Mouse (Mus musculus) lung, postnatal 0 days (tissue): ENCODE measurements at regions not wholly inside any gene's neighbourhood (a gene's known extent, or its start where the extent isn't known, plus 50 kb on each side); places are given as distances from the start of the nearest gene placed in this dataset.
"Not testable (repeated sequence)": the region's sequence is repeated elsewhere in the genome, so short reads cannot be mapped to it uniquely, and the experiment has no call there.

Experiments
- ATAC-seq: fragments of 200-750 bp; cut with Nextera tagmentation; 2 replicates; pipeline ENCODE4 v1.8.0; 2017; ENCODE audit warnings: moderate library complexity
- DNase-seq: peaks from one replicate; pipeline ENCODE4 v3.0.0-alpha.2; 2016; ENCODE audit warnings: low spot score
- H3K27ac ChIP-seq: fragments of 300-500 bp; sonication (generic); 2 replicates; pipeline ENCODE4 v1.5.1; 2014; ENCODE audit warnings: antibody characterized with exemption, mild to moderate bottlenecking, low read length, mixed read lengths
- H3K27me3 ChIP-seq: fragments of 300-500 bp; sonication (generic); replicated peaks from 2 replicates; pipeline ENCODE4 v1.6.1; 2014; ENCODE audit warnings: low read length, mixed read lengths; ENCODE audit not compliant: insufficient read depth
- H3K36me3 ChIP-seq: fragments of 300-500 bp; sonication (generic); 2 replicates; pipeline ENCODE4 v1.6.1; 2014; ENCODE audit warnings: low read length, mixed read lengths; ENCODE audit not compliant: insufficient read depth
- H3K4me1 ChIP-seq: fragments of 300-500 bp; sonication (generic); 2 replicates; pipeline ENCODE4 v1.6.1; 2014; ENCODE audit warnings: antibody characterized with exemption, low read depth, low read length, mixed read lengths; ENCODE audit not compliant: insufficient read depth
- H3K4me2 ChIP-seq: fragments of 300-500 bp; sonication (generic); replicated peaks from 2 replicates; pipeline ENCODE4 v1.6.1; 2014; ENCODE audit warnings: low read depth, mild to moderate bottlenecking, low read length, moderate library complexity, mixed read lengths
- H3K4me3 ChIP-seq: fragments of 300-500 bp; sonication (generic); 2 replicates; pipeline ENCODE4 v1.5.1; 2014; ENCODE audit warnings: low read depth, low read length
- H3K9ac ChIP-seq: fragments of 300-500 bp; sonication (generic); replicated peaks from 2 replicates; pipeline ENCODE4 v1.6.1; 2014; ENCODE audit warnings: low read depth, mild to moderate bottlenecking
- H3K9me3 ChIP-seq: fragments of 300-500 bp; sonication (generic); 2 replicates; pipeline ENCODE4 v1.6.1; 2016; ENCODE audit warnings: low read length, mixed read lengths
- CTCF ChIP-seq: IDR thresholded peaks from 2 replicates; pipeline ENCODE4 v1.5.1; 2016; ENCODE audit warnings: antibody characterized with exemption, mild to moderate bottlenecking
- EP300 ChIP-seq: IDR thresholded peaks from 2 replicates; pipeline ENCODE4 v1.6.1; 2016; ENCODE audit warnings: antibody characterized with exemption, mild to moderate bottlenecking, control low read depth
- WGBS: fragments of 180-500 bp; shearing (Covaris S2); extraction: QIAGEN DNeasy Blood & Tissue Kit; methylation state at CpG from one replicate; pipeline ENCODE4 v1.1.7; 2014; 5-methylcytosine and 5-hydroxymethylcytosine counted together

DNA sequence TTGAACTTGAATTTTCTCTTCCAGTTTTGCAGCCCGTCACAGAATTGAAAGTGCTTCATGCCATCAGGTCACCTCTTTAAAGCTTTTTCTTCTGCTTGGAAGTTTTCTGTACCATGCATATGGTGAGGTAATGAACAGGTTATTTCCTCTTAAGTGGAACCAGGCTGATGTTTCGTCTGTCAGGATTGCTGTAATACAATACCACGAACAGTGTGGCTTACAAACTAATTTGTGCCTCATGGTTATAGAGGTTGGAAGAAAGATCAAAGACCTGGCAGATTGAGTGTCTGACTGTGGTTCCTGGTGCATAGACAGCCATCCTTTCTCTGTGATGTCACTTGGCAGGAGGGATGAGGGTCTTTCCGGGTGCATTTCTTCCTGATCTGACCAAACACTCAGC, 225.6 kb downstream of the Nucb2 start:
- Histone ChIP-seq H3K9ac (no peak overlapping the region), H3K27me3 (no peaks in the 10 kb centered on the region), H3K9me3 (no peaks in the 10 kb centered on the region), H3K27ac (no peak overlapping the region), H3K4me3 (no peak overlapping the region), H3K4me2 (no peak overlapping the region), H3K4me1 (no peaks in the 10 kb centered on the region), H3K36me3 (no peaks in the 10 kb centered on the region)
- ATAC-seq = no peak
- no peak for DNase-seq
- 71% methylated on average over 4 of the region's 4 CpGs for WGBS
- no peak for TF ChIP-seq EP300
- TF ChIP-seq CTCF = no peak

DNA sequence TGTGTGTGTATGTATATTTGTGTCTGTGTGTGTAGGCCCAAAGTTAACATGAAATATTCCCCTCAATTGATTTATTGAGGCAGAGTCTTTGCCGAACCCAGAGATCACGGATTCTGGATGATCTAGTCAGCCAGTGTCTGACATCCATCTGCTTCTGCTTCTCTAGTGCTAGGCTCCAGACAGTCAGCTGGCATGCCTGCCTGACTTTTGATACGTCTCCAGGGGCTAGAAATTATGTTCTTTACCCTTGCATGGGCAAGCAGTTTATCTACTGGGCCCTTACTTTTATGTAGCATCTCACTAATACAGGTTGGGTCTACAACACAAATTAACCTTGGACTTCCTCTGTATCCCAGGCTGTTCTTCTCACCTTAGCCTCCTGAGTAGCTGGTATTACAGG, 231.5 kb downstream of the Nucb2 start:
- Histone ChIP-seq H3K27ac (no peak overlapping the region), H3K9ac (no peak overlapping the region), H3K4me2 (no peak overlapping the region), H3K27me3 (no peaks in the 10 kb centered on the region), H3K4me1 (no peaks in the 10 kb centered on the region), H3K36me3 (no peaks in the 10 kb centered on the region), H3K9me3 (no peaks in the 10 kb centered on the region), H3K4me3 (no peak overlapping the region)
- WGBS = 78% methylated on average over 3 of the region's 3 CpGs
- ATAC-seq (no peak), DNase-seq (no peak)
- TF ChIP-seq CTCF (no peak), EP300 (no peak)

DNA sequence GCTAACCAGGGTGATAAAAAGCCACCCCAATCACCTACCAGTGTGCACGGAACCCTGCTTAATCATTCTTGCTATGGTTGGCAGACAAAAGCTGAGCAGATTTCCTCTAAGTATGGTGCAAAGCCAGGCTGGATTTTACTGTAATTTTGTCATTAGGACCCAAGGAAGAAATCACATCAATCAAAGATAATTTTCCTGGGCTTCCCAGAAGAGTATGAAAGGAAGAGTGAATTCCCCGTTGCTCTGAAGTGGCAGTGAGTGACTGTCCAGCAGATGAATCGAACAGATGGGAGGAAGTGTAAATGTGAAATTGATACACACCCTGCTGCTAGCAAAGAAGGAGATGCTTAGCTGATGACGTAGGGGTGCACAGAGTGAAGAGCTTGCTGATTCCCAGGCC, 232.2 kb downstream of the Nucb2 start:
- no peak overlapping the region for H3K9ac ChIP-seq
- no peak for TF ChIP-seq CTCF
- no peak for TF ChIP-seq EP300

DNA sequence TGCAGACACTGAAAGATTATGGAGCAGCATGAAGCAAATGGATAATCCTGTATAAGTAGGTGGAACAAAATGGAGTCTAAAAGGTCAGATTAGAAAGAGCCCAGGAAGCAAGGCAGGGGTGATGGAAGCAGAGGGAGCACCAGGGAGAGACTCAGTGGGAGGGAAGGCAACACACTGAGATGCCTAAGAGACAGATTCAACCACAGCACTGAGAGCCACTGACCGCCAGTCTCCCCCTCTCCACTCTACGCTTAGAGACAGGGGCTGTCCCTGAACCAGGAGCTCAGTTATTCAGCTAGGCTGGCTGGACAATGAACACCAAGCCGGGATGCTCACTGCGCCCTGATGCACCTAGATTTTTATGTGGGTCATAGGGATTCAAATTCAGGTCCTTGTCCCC, 233.8 kb downstream of the Nucb2 start:
- no peak overlapping the region for H3K4me2 ChIP-seq
- no peak for ATAC-seq
- no peaks in the 10 kb centered on the region for H3K36me3 ChIP-seq

More for the DNA sequence above, 232.2 kb downstream of the Nucb2 start:
- Histone ChIP-seq H3K4me2 (no peak overlapping the region), H3K4me1 (no peaks in the 10 kb centered on the region), H3K9me3 (no peaks in the 10 kb centered on the region), H3K27me3 (no peaks in the 10 kb centered on the region), H3K36me3 (no peaks in the 10 kb centered on the region), H3K4me3 (no peak overlapping the region), H3K27ac (no peak overlapping the region)
- ATAC-seq (no peak), DNase-seq (no peak)
- WGBS = 44% methylated on average over 4 of the region's 4 CpGs

DNA sequence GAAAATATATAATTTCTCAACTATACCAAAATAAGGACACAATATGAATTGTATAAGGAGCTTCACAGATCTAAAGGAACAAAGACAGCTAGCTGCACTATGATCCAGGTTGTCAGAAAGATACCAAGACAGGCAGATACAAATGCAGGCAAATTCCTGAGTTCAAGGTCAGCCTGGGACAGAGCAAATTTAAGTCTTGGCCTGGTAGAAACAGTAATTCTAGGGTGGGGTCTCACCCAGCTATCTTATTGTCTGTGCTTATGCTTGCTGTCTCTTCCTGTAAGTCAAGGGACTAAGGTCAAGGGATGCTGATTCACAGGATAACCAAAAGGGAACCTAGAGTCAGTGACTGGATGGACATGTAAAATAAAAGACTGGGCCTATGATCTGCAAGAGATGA, 250.4 kb downstream of the Nucb2 start:
- no peaks in the 10 kb centered on the region for H3K9me3 ChIP-seq
- no peak overlapping the region for H3K4me3 ChIP-seq
- H3K36me3 ChIP-seq = no peaks in the 10 kb centered on the region
- no peaks in the 10 kb centered on the region for H3K4me1 ChIP-seq
- no peak for ATAC-seq
- no peak overlapping the region for H3K9ac ChIP-seq
- no peak for DNase-seq
- no peak overlapping the region for H3K4me2 ChIP-seq
- no peak overlapping the region for H3K27ac ChIP-seq
- TF ChIP-seq EP300 (no peak), CTCF (no peak)
- H3K27me3 ChIP-seq = no peaks in the 10 kb centered on the region

More for the DNA sequence above, 233.8 kb downstream of the Nucb2 start:
- Histone ChIP-seq H3K9me3 (no peaks in the 10 kb centered on the region), H3K27ac (no peak overlapping the region), H3K4me3 (no peak overlapping the region), H3K9ac (no peak overlapping the region), H3K4me1 (no peaks in the 10 kb centered on the region), H3K27me3 (no peaks in the 10 kb centered on the region)
- no peak for TF ChIP-seq CTCF
- TF ChIP-seq EP300 = no peak
- 88% methylated on average over 4 of the region's 4 CpGs for WGBS
- no peak for DNase-seq

DNA sequence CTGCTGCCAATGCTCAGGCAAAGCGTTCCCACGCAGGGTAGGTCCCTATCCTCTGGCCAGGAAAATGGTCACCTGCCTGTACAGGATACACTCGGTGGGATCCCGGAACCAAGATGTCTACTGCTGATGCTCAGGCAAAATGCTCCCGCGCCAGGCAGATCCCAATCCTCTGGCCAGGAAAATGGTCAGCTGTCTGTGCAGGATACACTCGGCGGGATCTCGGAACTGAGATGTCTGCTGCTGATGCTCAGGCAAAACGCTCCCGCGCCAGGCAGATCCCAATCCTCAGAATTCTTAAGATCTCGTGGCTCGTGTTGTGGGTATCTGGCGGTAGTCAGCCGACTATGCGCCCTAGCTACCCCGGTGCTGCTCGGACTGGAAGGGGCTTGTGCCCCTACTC, 288.0 kb downstream of the Nucb2 start:
- not testable (repeated sequence) for ATAC-seq, H3K4me1 ChIP-seq, H3K9me3 ChIP-seq, H3K36me3 ChIP-seq, H3K4me3 ChIP-seq, DNase-seq, H3K27ac ChIP-seq, H3K9ac ChIP-seq, H3K27me3 ChIP-seq, H3K4me2 ChIP-seq
- WGBS = 89% methylated on average over 19 of the region's 19 CpGs

DNA sequence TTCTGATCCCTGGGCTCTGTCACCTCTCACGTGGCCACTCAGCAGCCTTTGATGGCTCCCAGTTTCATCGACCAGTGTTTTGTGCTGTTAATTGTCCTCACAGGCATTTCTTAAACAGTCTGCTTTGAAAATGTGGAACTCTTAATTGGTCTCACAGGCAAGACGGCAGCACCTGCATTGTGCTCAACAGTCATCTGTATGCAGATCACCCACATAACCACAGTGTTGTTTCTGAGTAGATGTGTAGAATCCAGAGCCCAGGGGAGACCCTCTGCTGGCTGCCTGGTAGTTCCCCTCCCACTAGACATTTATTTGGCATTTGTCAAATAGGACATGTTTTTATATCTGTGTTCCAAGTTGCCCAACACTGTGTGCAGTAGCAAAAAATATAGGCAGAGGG, 304.3 kb downstream of the Nucb2 start:
- WGBS = 67% methylated on average over 3 of the region's 3 CpGs

More for the DNA sequence above, 304.3 kb downstream of the Nucb2 start:
- Histone ChIP-seq H3K27me3 (no peaks in the 10 kb centered on the region), H3K4me3 (no peak overlapping the region), H3K4me1 (no peaks in the 10 kb centered on the region), H3K27ac (no peak overlapping the region), H3K36me3 (no peaks in the 10 kb centered on the region), H3K9ac (no peak overlapping the region), H3K9me3 (no peaks in the 10 kb centered on the region), H3K4me2 (no peak overlapping the region)
- DNase-seq (no peak), ATAC-seq (no peak)
- no peak for TF ChIP-seq CTCF
- TF ChIP-seq EP300 = no peak
